Mouse (Mus musculus) CH12.LX (cell line): ENCODE measurements at regions not wholly inside any gene's neighbourhood (a gene's known extent, or its start where the extent isn't known, plus 50 kb on each side); places are given as distances from the start of the nearest gene placed in this dataset.

Experiments used
- CTCF ChIP-seq, 2 experiments: IDR thresholded peaks in 1 of 2; conservative IDR thresholded peaks in 1 of 2; 2 replicates each; pipeline ENCODE4 v1.5.1; 2011 to 2012; ENCODE audit warnings: low read depth in 2 of 2, low read length in 2 of 2, improper control_type of control experiment in 1 of 2, inconsistent platforms in 1 of 2, mild to moderate bottlenecking in 1 of 2, moderate library complexity in 1 of 2
- E2F4 ChIP-seq: IDR thresholded peaks from 2 replicates; pipeline ENCODE4 v1.6.1; 2011; ENCODE audit warnings: low read depth, low read length, improper control_type of control experiment; ENCODE audit not compliant: insufficient replicate concordance
- ELF1 ChIP-seq: IDR thresholded peaks from 2 replicates; pipeline ENCODE4 v1.6.1; 2014; ENCODE audit warnings: low read depth, mild to moderate bottlenecking, inconsistent platforms, low read length, improper control_type of control experiment
- JUN ChIP-seq: IDR thresholded peaks from 2 replicates; pipeline ENCODE4 v1.6.1; 2011; ENCODE audit warnings: low read depth, mild to moderate bottlenecking, low read length, improper control_type of control experiment, moderate library complexity; ENCODE audit not compliant: insufficient read depth
- JUND ChIP-seq: conservative IDR thresholded peaks from 2 replicates; pipeline ENCODE4 v1.6.1; 2011; ENCODE audit warnings: low read depth, low read length, improper control_type of control experiment
- KAT2A ChIP-seq: IDR thresholded peaks from 2 replicates; pipeline ENCODE4 v1.6.1; 2012; ENCODE audit warnings: low read length, improper control_type of control experiment, inconsistent platforms; ENCODE audit not compliant: insufficient replicate concordance
- MAX ChIP-seq: IDR thresholded peaks from 2 replicates; pipeline ENCODE4 v1.6.1; 2011; ENCODE audit warnings: low read length, improper control_type of control experiment
- MXI1 ChIP-seq: IDR thresholded peaks from 2 replicates; pipeline ENCODE4 v1.6.1; 2011; ENCODE audit warnings: mild to moderate bottlenecking, low read depth, low read length, improper control_type of control experiment
- POLR2A ChIP-seq: IDR thresholded peaks from 2 replicates; pipeline ENCODE4 v1.6.1; 2011; ENCODE audit warnings: low read depth, mild to moderate bottlenecking, improper control_type of control experiment, low read length
- SIN3A ChIP-seq: IDR thresholded peaks from 2 replicates; pipeline ENCODE4 v1.6.1; 2012; ENCODE audit warnings: low read length, improper control_type of control experiment, inconsistent platforms
- TBP ChIP-seq: conservative IDR thresholded peaks from 2 replicates; pipeline ENCODE4 v1.6.1; 2011; ENCODE audit warnings: low read depth, low read length, improper control_type of control experiment
- USF1 ChIP-seq: IDR thresholded peaks from 2 replicates; pipeline ENCODE4 v1.6.1; 2014; ENCODE audit warnings: low read depth, mild to moderate bottlenecking, inconsistent platforms, low read length, improper control_type of control experiment
- ZC3H11A ChIP-seq: IDR thresholded peaks from 2 replicates; pipeline ENCODE4 v1.6.1; 2012; ENCODE audit warnings: low read depth, mild to moderate bottlenecking, inconsistent platforms, low read length, improper control_type of control experiment

GRCm38 (mm10) chr9:46503321-46504132 lies 183.7 kb upstream of the 4931429L15Rik start:
- TF ChIP-seq USF1 = no peak
- no peak for TF ChIP-seq TBP
- TF ChIP-seq CTCF (conservative IDR thresholded peaks at IDR 0.05 in 1 of 2, IDR thresholded peaks at IDR 0.05 in 1 of 2; ENCODE audit: low read depth in 2 of 2, low read length in 2 of 2) = peak in 1 of 2 experiments; percentile 26; a peak in 2 of 4 replicates
- no peak for TF ChIP-seq POLR2A
- TF ChIP-seq SIN3A = no peak
- no peak for TF ChIP-seq JUN
- TF ChIP-seq JUND = no peak
- no peak for TF ChIP-seq MXI1
- no peak for TF ChIP-seq ZC3H11A
- no peak for TF ChIP-seq KAT2A
- TF ChIP-seq E2F4 = no peak
- TF ChIP-seq ELF1 = no peak
- no peak for TF ChIP-seq MAX
